Mouse (Mus musculus) gastrocnemius, adult 18-20 months (tissue): ENCODE measurements around the gene Tmem30a. TPM values are rescaled to one million over a fixed set of nuclear protein-coding genes. Genes with fewer than 3 reads are reported as not detected.

Experiments
- DNase-seq: peaks from one replicate; pipeline ENCODE4 v3.0.0; 2021; ENCODE audit warnings: low spot score
- long read RNA-seq, 2 experiments: library from polyadenylated mRNA; stranded (forward); transcript quantifications; one replicate each; pipeline ENCODE4 v2.0.0; 2021
- total RNA-seq, 2 experiments: library from RNA; stranded (reverse); gene quantifications; 2 replicates each; pipeline ENCODE4 v1.2.3; 2021

Gene Tmem30a
- total RNA-seq, result 10 to 100 TPM; 61.5 to 68.8 TPM
- long read RNA-seq, experiment 1, transcript Tmem30a-201 (7 exons, 3,658 nt), result major isoform, 416 of 433 reads
- long read RNA-seq, experiment 1, partial matches to known transcripts, result 2 of 433 reads
- long read RNA-seq, experiment 1, other reads (novel, unspliced or antisense), result 14 of 433 reads
- long read RNA-seq, experiment 2, transcript Tmem30a-201 (7 exons, 3,658 nt), result major isoform, 273 of 282 reads
- long read RNA-seq, experiment 2, partial matches to known transcripts, result 2 of 282 reads
- long read RNA-seq, experiment 2, other reads (novel, unspliced or antisense), result 7 of 282 reads

- peak; percentile 96 for DNase-seq
These were observed at the start of gene Tmem30a for GRCm38 (mm10) chr9:79792841-79793835. Gene Tmem30a (minus strand): TSS chr9:79793507.

- DNase-seq, result no peak
These were observed 49.3 kb upstream of the Tmem30a start for GRCm38 (mm10) chr9:79842615-79843014.

- DNase-seq, result no peak
These were observed 48.7 kb upstream of the Tmem30a start for GRCm38 (mm10) chr9:79842028-79842427.

GRCm38 (mm10) chr9:79831294-79831693, 38.0 kb upstream of the Tmem30a start:
- DNase-seq, result no peak

GRCm38 (mm10) chr9:79830874-79831273, 37.6 kb upstream of the Tmem30a start:
- DNase-seq, result no peak

GRCm38 (mm10) chr9:79829842-79830800, 36.8 kb upstream of the Tmem30a start:
- no peak for DNase-seq

- no peak for DNase-seq
These were observed 33.8 kb upstream of the Tmem30a start for GRCm38 (mm10) chr9:79827072-79827471.

GRCm38 (mm10) chr9:79825526-79825925, 32.2 kb upstream of the Tmem30a start:
- no peak for DNase-seq

GRCm38 (mm10) chr9:79823856-79824255, 30.5 kb upstream of the Tmem30a start:
- DNase-seq, result no peak

- DNase-seq, result no peak
These were observed 30.1 kb upstream of the Tmem30a start for GRCm38 (mm10) chr9:79823438-79823837.

- DNase-seq, result no peak
These were observed 23.2 kb upstream of the Tmem30a start for GRCm38 (mm10) chr9:79816464-79816863.

GRCm38 (mm10) chr9:79816013-79816412, 22.7 kb upstream of the Tmem30a start:
- no peak for DNase-seq

- DNase-seq, result no peak
These were observed 21.3 kb upstream of the Tmem30a start for GRCm38 (mm10) chr9:79814592-79814991.

- DNase-seq, result no peak
These were observed 17.9 kb upstream of the Tmem30a start for GRCm38 (mm10) chr9:79810969-79811902.

GRCm38 (mm10) chr9:79810534-79810933, 17.2 kb upstream of the Tmem30a start:
- DNase-seq, result no peak

GRCm38 (mm10) chr9:79809411-79809810, 16.1 kb upstream of the Tmem30a start:
- no peak for DNase-seq

- DNase-seq, result no peak
These were observed 13.9 kb upstream of the Tmem30a start for GRCm38 (mm10) chr9:79807178-79807577.

- DNase-seq, result peak; percentile 55
These were observed 13.2 kb upstream of the Tmem30a start for GRCm38 (mm10) chr9:79806317-79807075.

GRCm38 (mm10) chr9:79805426-79805825, 12.1 kb upstream of the Tmem30a start:
- no peak for DNase-seq
